Mouse (Mus musculus): ENCODE data around the gene Pxn. TPM values are rescaled to one million over a fixed set of nuclear protein-coding genes. Genes with fewer than 3 reads are reported as not detected.
"Not testable (repeated sequence)": the region's sequence is repeated elsewhere in the genome, so short reads cannot be mapped to it uniquely, and the experiment has no call there.

The Pxn gene
- polyA plus RNA-seq, 1 experiment from 2014 or later, result 33.5 TPM

GRCm38 (mm10) chr5:115513246-115513645 lies 6.8 kb downstream of the Pxn start:
- H3K27me3 ChIP-seq, result no peaks in the 10 kb centered on the region
- 94% methylated on average over 14 of the region's 14 CpGs for WGBS
- peak overlapping the region; percentile 93 for H3K27ac ChIP-seq

GRCm38 (mm10) chr5:115513721-115514120 lies 7.2 kb downstream of the Pxn start:
- no peak overlapping the region for H3K4me3 ChIP-seq
- no peak overlapping the region for H3K4me2 ChIP-seq
- H3K9ac ChIP-seq, result no peak overlapping the region
- ATAC-seq (replicated peaks; ENCODE audit: insufficient number of reproducible peaks, insufficient read depth, low FRiP score, low read depth), result no peak
- H3K27me3 ChIP-seq, result no peaks in the 10 kb centered on the region
- H3K36me3 ChIP-seq, result no peaks in the 10 kb centered on the region; the same call in 1 of the 2 replicates
- H3K27ac ChIP-seq, result peak overlapping the region; percentile 93
- 91% methylated on average over 16 of the region's 16 CpGs for WGBS
- no peaks in the 10 kb centered on the region for H3K9me3 ChIP-seq (replicated peaks)
- peaks cover 58% of the 10 kb centered on the region for H3K4me1 ChIP-seq (replicated peaks)

More at GRCm38 (mm10) chr5:115513246-115513645, 6.8 kb downstream of the Pxn start:
- no peaks in the 10 kb centered on the region; the same call in 1 of the 2 replicates for H3K36me3 ChIP-seq
- no peak for ATAC-seq (replicated peaks; ENCODE audit: insufficient number of reproducible peaks, insufficient read depth, low FRiP score, low read depth)
- no peak overlapping the region for H3K4me3 ChIP-seq
- H3K9ac ChIP-seq, result no peak overlapping the region
- H3K9me3 ChIP-seq (replicated peaks), result no peaks in the 10 kb centered on the region
- H3K4me1 ChIP-seq (replicated peaks), result peaks cover 63% of the 10 kb centered on the region
- no peak overlapping the region for H3K4me2 ChIP-seq

- no peak for ATAC-seq (replicated peaks; ENCODE audit: insufficient number of reproducible peaks, insufficient read depth, low FRiP score, low read depth)
- H3K27ac ChIP-seq, result peak overlapping the region; percentile 93
- no peaks in the 10 kb centered on the region for H3K9me3 ChIP-seq (replicated peaks)
- H3K4me1 ChIP-seq (replicated peaks), result peaks cover 55% of the 10 kb centered on the region
- no peak overlapping the region for H3K4me2 ChIP-seq
- H3K27me3 ChIP-seq, result no peaks in the 10 kb centered on the region
- no peaks in the 10 kb centered on the region; the same call in 1 of the 2 replicates for H3K36me3 ChIP-seq
- WGBS, result 73% methylated on average over 6 of the region's 6 CpGs
- H3K4me3 ChIP-seq, result no peak overlapping the region
- peak overlapping the region; percentile 36; the same call in 1 of the 2 replicates for H3K9ac ChIP-seq
These were observed 7.9 kb downstream of the Pxn start for GRCm38 (mm10) chr5:115514346-115514745.

DNA sequence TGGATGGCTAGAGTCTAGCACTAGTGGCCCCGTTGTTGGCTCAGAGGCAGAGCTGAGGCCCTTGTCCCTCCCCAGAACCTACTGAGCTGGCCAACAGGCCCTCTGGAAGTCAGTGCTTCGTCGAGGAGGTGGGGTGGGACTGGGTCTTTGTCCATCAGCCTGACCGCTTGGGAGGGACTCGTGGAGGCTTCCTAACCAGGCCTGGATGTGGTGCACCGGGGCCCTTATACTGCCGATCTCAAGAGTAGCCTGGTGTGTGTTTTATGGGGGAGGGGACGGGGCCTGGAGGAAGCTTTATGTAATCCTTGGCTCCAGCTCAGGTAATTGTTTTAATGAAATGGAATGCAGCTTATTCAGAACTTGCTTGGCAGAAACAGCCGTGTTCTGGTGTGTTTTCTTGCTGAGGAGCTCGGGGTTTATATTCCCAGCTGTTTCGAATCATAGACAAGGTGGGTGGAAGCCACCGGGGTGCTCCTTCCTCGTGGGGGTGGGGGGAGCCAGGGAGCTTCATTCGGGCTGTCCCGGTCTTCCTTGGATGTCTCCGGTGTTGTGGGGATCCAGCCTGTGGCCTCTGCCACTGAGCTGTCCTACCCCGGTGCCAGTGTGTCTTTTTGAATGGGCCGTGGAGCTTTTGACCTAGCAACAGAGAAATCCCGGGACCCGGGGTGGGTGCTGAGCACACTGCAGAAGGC lies 8.6 kb downstream of the Pxn start:
- 41% methylated on average over 20 of the region's 20 CpGs for WGBS
- peak; percentile 80 for ATAC-seq (replicated peaks; ENCODE audit: insufficient number of reproducible peaks, insufficient read depth, low FRiP score, low read depth)
- Histone ChIP-seq H3K27me3 (no peaks in the 10 kb centered on the region), H3K36me3 (no peaks in the 10 kb centered on the region; the same call in 1 of the 2 replicates), H3K4me3 (peak overlapping the region; percentile 21; the same call in 1 of the 2 replicates), H3K4me1 (replicated peaks) (peaks cover 52% of the 10 kb centered on the region), H3K9me3 (replicated peaks) (no peaks in the 10 kb centered on the region), H3K4me2 (peak overlapping the region; percentile 53), H3K9ac (peak overlapping the region; percentile 36; the same call in 1 of the 2 replicates), H3K27ac (peak overlapping the region; percentile 93)

- H3K4me3 ChIP-seq, result peak overlapping the region; percentile 9; the same call in 1 of the 2 replicates
- peak overlapping the region; percentile 93 for H3K27ac ChIP-seq
- no peak overlapping the region for H3K9ac ChIP-seq
- peak overlapping the region; percentile 38; the same call in 1 of the 2 replicates for H3K4me2 ChIP-seq
- ATAC-seq (replicated peaks; ENCODE audit: insufficient number of reproducible peaks, insufficient read depth, low FRiP score, low read depth), result peak; percentile 25; the same call in 1 of the 2 replicates
- H3K4me1 ChIP-seq (replicated peaks), result peaks cover 59% of the 10 kb centered on the region
- no peaks in the 10 kb centered on the region; the same call in 1 of the 2 replicates for H3K36me3 ChIP-seq
- H3K27me3 ChIP-seq, result no peaks in the 10 kb centered on the region
- H3K9me3 ChIP-seq (replicated peaks), result no peaks in the 10 kb centered on the region
- WGBS, result 64% methylated on average over 32 of the region's 32 CpGs
These were observed 9.8 kb downstream of the Pxn start for GRCm38 (mm10) chr5:115516081-115516907.

GRCm38 (mm10) chr5:115516908-115517307 lies 10.4 kb downstream of the Pxn start:
- peak overlapping the region; percentile 93 for H3K27ac ChIP-seq
- H3K9ac ChIP-seq, result no peak overlapping the region
- H3K36me3 ChIP-seq, result no peaks in the 10 kb centered on the region; the same call in 1 of the 2 replicates
- H3K4me1 ChIP-seq (replicated peaks), result peaks cover 63% of the 10 kb centered on the region
- H3K9me3 ChIP-seq (replicated peaks), result no peaks in the 10 kb centered on the region
- ATAC-seq (replicated peaks; ENCODE audit: insufficient number of reproducible peaks, insufficient read depth, low FRiP score, low read depth), result no peak
- 79% methylated on average over 7 of the region's 7 CpGs for WGBS
- H3K4me3 ChIP-seq, result no peak overlapping the region
- H3K4me2 ChIP-seq, result no peak overlapping the region
- no peaks in the 10 kb centered on the region for H3K27me3 ChIP-seq

GRCm38 (mm10) chr5:115517501-115517900 lies 11.0 kb downstream of the Pxn start:
- Histone ChIP-seq H3K4me3 (no peak overlapping the region), H3K27me3 (no peaks in the 10 kb centered on the region), H3K27ac (peak overlapping the region; percentile 93), H3K4me1 (replicated peaks) (peaks cover 68% of the 10 kb centered on the region), H3K36me3 (no peaks in the 10 kb centered on the region; the same call in 1 of the 2 replicates), H3K4me2 (no peak overlapping the region), H3K9ac (no peak overlapping the region), H3K9me3 (replicated peaks) (no peaks in the 10 kb centered on the region)
- no peak for ATAC-seq (replicated peaks; ENCODE audit: insufficient number of reproducible peaks, insufficient read depth, low FRiP score, low read depth)
- 88% methylated on average over 9 of the region's 9 CpGs for WGBS

DNA sequence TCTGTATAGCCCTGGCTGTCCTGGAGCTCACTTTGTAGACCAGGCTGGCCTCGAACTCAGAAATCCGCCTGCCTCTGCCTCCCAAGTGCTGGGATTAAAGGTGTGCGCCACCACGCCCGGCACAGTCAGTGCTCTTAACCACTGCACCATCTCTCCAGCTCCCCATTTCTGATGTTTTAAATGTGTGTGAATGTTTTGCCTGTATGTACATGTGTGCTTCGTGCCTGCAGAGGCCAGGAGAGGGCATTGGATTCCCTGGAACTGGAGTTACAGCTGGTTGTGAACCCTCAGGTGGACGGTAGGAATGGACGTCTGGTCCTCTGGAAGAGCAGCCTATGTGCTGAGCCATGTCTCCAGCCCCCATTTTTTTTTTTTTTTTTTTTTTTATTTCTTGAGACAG lies 11.7 kb downstream of the Pxn start:
- H3K4me1 ChIP-seq (replicated peaks), result peaks cover 75% of the 10 kb centered on the region
- not testable (repeated sequence) for H3K9me3 ChIP-seq (replicated peaks); H3K36me3 ChIP-seq; H3K27ac ChIP-seq; H3K4me3 ChIP-seq; H3K9ac ChIP-seq; H3K4me2 ChIP-seq; H3K27me3 ChIP-seq; ATAC-seq (replicated peaks; ENCODE audit: insufficient number of reproducible peaks, insufficient read depth, low FRiP score, low read depth)
- 96% methylated on average over 8 of the region's 8 CpGs for WGBS

DNA sequence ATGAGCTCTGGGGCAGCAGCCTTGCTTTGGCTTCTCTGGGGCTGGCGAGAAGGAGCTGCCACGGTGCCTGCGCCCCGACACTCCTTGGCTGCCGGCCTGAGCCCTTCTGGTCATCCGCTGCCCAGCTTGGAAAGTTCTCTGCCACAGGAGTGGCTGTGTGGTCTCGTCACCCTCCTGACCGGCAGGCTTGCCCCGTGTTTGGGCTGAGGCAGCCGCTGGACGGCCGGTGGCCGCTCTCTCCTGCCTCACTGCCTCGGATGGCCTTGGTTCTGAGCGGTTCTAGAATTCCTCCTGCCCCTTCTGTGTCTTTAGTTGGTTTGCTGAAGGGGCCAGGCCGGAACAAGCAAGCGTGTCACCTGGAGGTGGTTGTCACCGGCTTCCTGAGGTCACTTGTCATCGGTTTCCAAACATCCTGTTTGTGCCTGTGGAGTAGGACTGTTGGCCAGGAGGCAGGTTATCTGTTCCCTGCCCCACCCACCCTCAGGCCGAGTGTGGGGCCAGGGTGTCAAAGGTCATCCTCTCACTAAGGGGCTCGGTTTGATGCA lies 13.9 kb downstream of the Pxn start:
- 0 out of 2 replicates have a peak overlapping the region, but pooled peaks have one; percentile 7 for H3K9ac ChIP-seq

DNA sequence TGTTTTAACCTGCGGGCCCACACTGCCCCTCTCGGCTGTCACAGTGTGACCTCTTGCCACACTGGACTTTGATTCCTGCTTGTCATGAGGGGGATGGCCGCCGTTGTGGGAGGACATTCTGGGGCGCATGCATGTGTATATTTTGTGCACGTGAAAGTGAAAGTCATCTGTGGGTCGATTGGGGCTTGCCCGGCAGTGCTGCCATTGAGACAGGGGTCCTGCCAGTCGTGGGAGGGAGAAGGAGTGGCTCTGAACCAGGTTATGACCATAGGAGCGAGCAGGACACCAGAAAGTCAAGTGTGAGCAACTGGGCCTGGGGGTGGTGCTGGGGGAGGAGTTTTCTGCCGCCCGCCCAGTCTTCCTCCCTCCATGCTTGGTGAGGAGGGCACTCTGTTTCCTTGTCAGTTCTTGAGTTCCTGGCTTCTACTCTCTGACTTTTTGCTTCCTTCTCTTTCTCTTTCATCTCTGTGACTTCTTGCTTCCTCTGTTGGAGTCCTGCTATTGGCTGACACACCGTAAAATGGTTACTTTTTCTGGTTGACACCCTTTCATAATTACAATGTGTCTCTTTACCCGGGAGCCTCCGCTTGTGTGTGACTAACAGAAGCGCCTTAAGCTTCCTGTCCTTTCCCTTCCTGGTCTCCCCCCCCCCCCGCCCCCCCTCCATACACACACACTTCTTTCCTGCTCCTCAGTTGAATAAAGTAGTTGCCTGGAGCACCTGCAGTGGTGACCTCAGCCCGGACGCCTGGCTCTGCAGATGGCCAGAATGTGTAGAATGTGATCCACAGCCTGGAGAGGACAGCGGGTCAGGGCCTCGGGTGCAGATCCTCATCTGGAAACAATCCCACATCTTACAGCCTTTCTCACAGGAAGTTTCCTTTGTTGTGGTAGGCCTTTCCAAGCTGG lies 15.3 kb downstream of the Pxn start:
- Histone ChIP-seq H3K9ac (no peak overlapping the region), H3K36me3 (no peaks in the 10 kb centered on the region; the same call in 1 of the 2 replicates), H3K27ac (peak overlapping the region; percentile 80), H3K4me3 (no peak overlapping the region), H3K9me3 (replicated peaks) (no peaks in the 10 kb centered on the region), H3K27me3 (no peaks in the 10 kb centered on the region), H3K4me2 (peak overlapping the region; percentile 32), H3K4me1 (replicated peaks) (peaks cover 71% of the 10 kb centered on the region)
- 58% methylated on average over 20 of the region's 21 CpGs for whole genome bisulfite sequencing
- peak; percentile 21; the same call in 1 of the 2 replicates for ATAC-seq (replicated peaks; ENCODE audit: insufficient number of reproducible peaks, insufficient read depth, low FRiP score, low read depth)

More for the DNA sequence above, 13.9 kb downstream of the Pxn start:
- no peaks in the 10 kb centered on the region for H3K9me3 ChIP-seq (replicated peaks)
- H3K27ac ChIP-seq, result peak overlapping the region; percentile 80
- no peak for ATAC-seq (replicated peaks; ENCODE audit: insufficient number of reproducible peaks, insufficient read depth, low FRiP score, low read depth)
- no peak overlapping the region for H3K4me3 ChIP-seq
- peaks cover 73% of the 10 kb centered on the region for H3K4me1 ChIP-seq (replicated peaks)
- peak overlapping the region; percentile 35 for H3K4me2 ChIP-seq
- WGBS, result 54% methylated on average over 21 of the region's 21 CpGs
- H3K27me3 ChIP-seq, result no peaks in the 10 kb centered on the region
- no peaks in the 10 kb centered on the region; the same call in 1 of the 2 replicates for H3K36me3 ChIP-seq

Measured in heart, embryonic 15.5 days (tissue).